Mouse (Mus musculus) urinary bladder, adult 2 months (tissue): ENCODE measurements around the gene Cavin1. TPM values are rescaled to one million over a fixed set of nuclear protein-coding genes. Genes with fewer than 3 reads are reported as not detected.

Experiments
- DNase-seq: peaks from one replicate; pipeline ENCODE4 v3.0.0; 2022; ENCODE audit warnings: low spot score
- polyA plus RNA-seq: library from polyadenylated mRNA; depleted of rRNA; stranded (reverse); fragments of >200 nt; gene quantifications from 2 replicates; pipeline ENCODE4 v1.2.3, GENCODE M21; 2012; rRNA removed

The Cavin1 gene
- polyA plus RNA-seq, 1 experiment = 284 TPM

- no peak for DNase-seq
These were observed 56.3 kb downstream of the Cavin1 start for GRCm38 (mm10) chr11:100914415-100914814.

DNA sequence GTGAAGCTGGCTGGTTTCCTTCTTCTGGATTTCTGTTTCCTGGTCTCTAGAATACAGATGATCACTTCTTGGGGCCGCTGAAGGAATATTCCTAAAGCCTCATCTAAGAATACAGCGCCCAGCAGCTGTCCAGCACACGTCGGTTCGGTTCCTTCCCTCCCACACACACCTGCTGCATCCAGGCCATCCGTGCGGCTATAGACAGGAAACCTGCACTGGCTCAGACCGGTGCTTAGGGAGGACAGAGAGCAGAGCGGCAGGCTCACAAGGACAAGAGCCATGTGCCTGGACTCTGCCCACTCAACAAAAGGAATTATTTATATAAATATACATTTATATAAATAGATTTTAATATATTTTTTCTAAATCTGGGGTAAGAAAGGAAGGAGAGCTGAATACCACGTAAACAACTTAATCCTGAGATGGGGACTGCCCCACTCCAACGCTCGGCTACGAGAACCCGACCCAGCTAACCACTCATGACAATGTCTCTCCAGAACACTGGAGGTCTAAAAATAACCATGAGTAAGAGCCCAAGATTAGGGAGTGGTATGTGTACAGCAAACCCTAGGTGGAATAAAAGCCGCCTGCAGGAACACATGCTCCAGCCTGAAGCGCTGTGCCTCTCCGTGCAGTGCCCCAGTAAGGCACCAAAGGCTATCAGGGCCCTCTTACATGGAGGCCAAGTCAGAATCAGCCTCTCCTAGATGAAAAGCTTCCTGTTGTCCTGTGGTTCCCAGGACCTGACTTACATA, 58.1 kb downstream of the Cavin1 start:
- no peak for DNase-seq

DNA sequence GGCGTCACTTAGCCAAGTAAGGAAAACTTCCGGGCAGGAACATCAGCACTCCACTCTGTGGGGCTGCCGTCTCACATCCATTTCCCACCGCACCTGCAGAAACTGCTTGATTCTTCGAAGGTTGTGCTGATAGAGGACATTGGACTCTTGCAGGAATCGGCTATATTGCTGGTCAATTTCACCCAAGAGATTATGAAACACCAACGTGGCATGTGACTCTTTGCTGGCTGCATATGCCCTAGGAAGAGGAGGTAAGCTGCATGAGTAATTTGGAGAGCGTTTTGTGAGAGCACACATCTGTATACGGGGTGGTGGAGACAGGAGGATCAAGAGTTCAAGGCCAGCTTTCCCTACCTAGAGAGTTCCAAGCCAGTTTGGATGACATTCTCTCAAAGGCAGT, 62.1 kb downstream of the Cavin1 start:
- DNase-seq = no peak

DNA sequence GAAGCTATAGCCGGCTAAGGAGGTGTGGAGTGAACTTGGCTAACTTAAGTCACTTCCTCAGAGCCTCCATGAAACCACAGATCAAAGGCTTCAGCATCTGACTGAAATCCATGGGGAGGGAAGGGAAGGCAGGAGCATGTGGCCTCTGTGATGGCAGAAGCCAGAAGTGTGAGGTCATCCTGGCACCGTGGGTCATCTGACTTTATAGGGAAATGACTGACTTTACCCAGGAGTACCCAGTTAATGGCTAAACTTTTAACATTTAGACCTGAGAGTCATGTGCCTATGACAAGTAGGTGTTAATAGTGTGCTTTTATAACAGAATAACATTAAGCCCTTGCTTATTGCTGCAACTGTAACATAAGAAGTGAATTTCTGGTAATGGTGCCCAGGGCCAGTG, 62.6 kb downstream of the Cavin1 start:
- no peak for DNase-seq

- no peak for DNase-seq
These were observed 63.8 kb downstream of the Cavin1 start for GRCm38 (mm10) chr11:100906885-100907284.

Other genes starting within 250 kb of the Cavin1 start
- 148 and 160 TPM in 2 replicates for gene Rab5c, start 232.7 kb downstream of the Cavin1 start, polyA plus RNA-seq
- 0.01 and 0.04 TPM in 2 replicates for gene Kcnh4, start 210.9 kb downstream of the Cavin1 start, polyA plus RNA-seq
- gene Hcrt, start 208.0 kb downstream of the Cavin1 start, polyA plus RNA-seq = 0.15 TPM in 1 of 2 replicates, not detected in the other
- gene Ghdc, start 199.9 kb downstream of the Cavin1 start, polyA plus RNA-seq = 16.7 and 20.5 TPM in 2 replicates
- gene Stat5b, start 120.2 kb downstream of the Cavin1 start, polyA plus RNA-seq = 18.1 and 21.5 TPM in 2 replicates
- gene Stat5a, start 111.5 kb downstream of the Cavin1 start, polyA plus RNA-seq = 9.0 and 11.4 TPM in 2 replicates
- gene Stat3, start 31.3 kb downstream of the Cavin1 start, polyA plus RNA-seq = 91.2 and 103 TPM in 2 replicates
- 66.9 and 74.1 TPM in 2 replicates for gene Atp6v0a1, start 38.6 kb upstream of the Cavin1 start, polyA plus RNA-seq
- 27.2 and 29.0 TPM in 2 replicates for gene Naglu, start 99.1 kb upstream of the Cavin1 start, polyA plus RNA-seq
- 0.56 and 0.57 TPM in 2 replicates for gene Hsd17b1, start 107.5 kb upstream of the Cavin1 start, polyA plus RNA-seq
- 25.8 and 38.8 TPM in 2 replicates for gene Coasy, start 111.7 kb upstream of the Cavin1 start, polyA plus RNA-seq
- gene Mlx, start 116.4 kb upstream of the Cavin1 start, polyA plus RNA-seq = 34.1 and 38.0 TPM in 2 replicates
- gene Psmc3ip, start 124.5 kb upstream of the Cavin1 start, polyA plus RNA-seq = 7.1 and 7.9 TPM in 2 replicates
- gene Retreg3, start 149.0 kb upstream of the Cavin1 start, polyA plus RNA-seq = 66.2 and 67.3 TPM in 2 replicates
- 4.3 and 11.0 TPM in 2 replicates for gene Tubg1, start 149.1 kb upstream of the Cavin1 start, polyA plus RNA-seq
- gene Tubg2, start 185.0 kb upstream of the Cavin1 start, polyA plus RNA-seq = 3.3 and 5.0 TPM in 2 replicates
- gene Cntnap1, start 199.6 kb upstream of the Cavin1 start, polyA plus RNA-seq = 4.2 and 5.8 TPM in 2 replicates
- 33.9 and 35.6 TPM in 2 replicates for gene Plekhh3, start 200.5 kb upstream of the Cavin1 start, polyA plus RNA-seq
- 0.19 and 0.21 TPM in 2 replicates for gene Ccr10, start 204.6 kb upstream of the Cavin1 start, polyA plus RNA-seq